ENCODE assay signal across 13 mouse cellular contexts in genomic region chr3:147882936-147883645, GRCm38 (mm10).
DNase-seq lines count a peak whose midpoint lies in the region; ATAC-seq lines count a peak whose summit lies in the region.
"Had no signal": no experiment of that assay in that cellular context is flagged by ENCODE, and none has a peak within 500 bp of the region (broad histone marks: within the 10 kb centered on the region; RNA-seq: fewer than 3 reads in every experiment).

No protein-coding gene starts in this region.

- H3K9ac ChIP-seq in neural tube, embryonic 15.5 days (replicated peaks), result no peak overlapping the region
- H3K9ac ChIP-seq in forebrain, embryonic 12.5 days, result no peak overlapping the region
- H3K9ac ChIP-seq: lung, embryonic 15.5 days had no signal

- no peak; the same call in 1 of the 2 replicates for ATAC-seq in neural tube, embryonic 15.5 days (ENCODE audit: low FRiP score)
- ATAC-seq in forebrain, embryonic 12.5 days (ENCODE audit: low FRiP score), result peak; percentile 63
- ATAC-seq in CD4-positive, CD25-positive, alpha-beta regulatory T cell, adult 4 months, result no peak

- 39% methylated on average over 10 of the region's 10 CpGs for WGBS in neural tube, embryonic 15.5 days
- WGBS in forebrain, embryonic 12.5 days, result 69% methylated on average over 10 of the region's 10 CpGs

- no peak overlapping the region for H3K4me2 ChIP-seq in neural tube, embryonic 15.5 days
- no peak overlapping the region for H3K4me2 ChIP-seq in forebrain, embryonic 12.5 days
- H3K4me2 ChIP-seq: lung, embryonic 15.5 days had no signal

- no peak overlapping the region for H3K27ac ChIP-seq in neural tube, embryonic 15.5 days (replicated peaks)
- no peak overlapping the region for H3K27ac ChIP-seq in forebrain, embryonic 12.5 days
- H3K27ac ChIP-seq: heart, embryonic 10.5 days; lung, embryonic 15.5 days had no signal

- peak; percentile 20 for DNase-seq in neural tube, embryonic 10.5 days (ENCODE audit: extremely low spot score, low spot score)
- peak; percentile 31 for DNase-seq in mesoderm, embryonic 11.5 days (ENCODE audit: low read depth, low spot score)
- no peak for DNase-seq in layer of hippocampus, adult 9-10 months (ENCODE audit: low spot score)
- DNase-seq in thymus, postnatal 25 days, result no peak
- DNase-seq: cerebellum, adult 8-10 months; kidney, postnatal 14 days; liver; thymus, postnatal 4 days had no signal

- no peaks in the 10 kb centered on the region for H3K36me3 ChIP-seq in neural tube, embryonic 15.5 days
- no peaks in the 10 kb centered on the region for H3K36me3 ChIP-seq in forebrain, embryonic 12.5 days (replicated peaks)
- H3K36me3 ChIP-seq: heart, embryonic 10.5 days; lung, embryonic 15.5 days had no signal

- H3K9me3 ChIP-seq in neural tube, embryonic 15.5 days (replicated peaks), result no peaks in the 10 kb centered on the region
- no peaks in the 10 kb centered on the region for H3K9me3 ChIP-seq in forebrain, embryonic 12.5 days
- H3K9me3 ChIP-seq: heart, embryonic 10.5 days; lung, embryonic 15.5 days had no signal

- H3K4me3 ChIP-seq in neural tube, embryonic 15.5 days (replicated peaks), result no peak overlapping the region
- no peak overlapping the region for H3K4me3 ChIP-seq in forebrain, embryonic 12.5 days (replicated peaks)
- H3K4me3 ChIP-seq: heart, embryonic 10.5 days; lung, embryonic 15.5 days had no signal

- H3K4me1 ChIP-seq in neural tube, embryonic 15.5 days, result no peaks in the 10 kb centered on the region
- peaks cover 9% of the 10 kb centered on the region for H3K4me1 ChIP-seq in forebrain, embryonic 12.5 days
- H3K4me1 ChIP-seq: heart, embryonic 10.5 days; lung, embryonic 15.5 days had no signal

- no peaks in the 10 kb centered on the region for H3K27me3 ChIP-seq in neural tube, embryonic 15.5 days (replicated peaks)
- no peaks in the 10 kb centered on the region for H3K27me3 ChIP-seq in forebrain, embryonic 12.5 days
- H3K27me3 ChIP-seq: lung, embryonic 15.5 days had no signal

Comparison
In these comparisons a context has a peak if more than half of its experiments do, and no peak if none do; other contexts are left out.
1. DNase-seq: peak in neural tube, embryonic 10.5 days (single experiment) and mesoderm, embryonic 11.5 days (single experiment); none in layer of hippocampus, adult 9-10 months (single experiment) and thymus, postnatal 25 days (single experiment).